Mouse (Mus musculus) lung, embryonic 14.5 days (tissue): ENCODE measurements around the gene Creld1. TPM values are rescaled to one million over a fixed set of nuclear protein-coding genes. Genes with fewer than 3 reads are reported as not detected.

Experiments used
- ATAC-seq: fragments of 200-750 bp; cut with Nextera tagmentation; 2 replicates; pipeline ENCODE4 v1.8.0; 2017; ENCODE audit warnings: mild to moderate bottlenecking, moderate TSS enrichment, moderate library complexity; ENCODE audit not compliant: insufficient read depth
- DNase-seq: peaks from one replicate; pipeline ENCODE4 v3.0.0-alpha.2; 2015
- H3K27ac ChIP-seq: fragments of 300-500 bp; sonication (generic); 2 replicates; pipeline ENCODE4 v1.5.1; 2014; ENCODE audit warnings: low read depth, mild to moderate bottlenecking, moderate library complexity
- H3K27me3 ChIP-seq: fragments of 300-500 bp; sonication (generic); 2 replicates; pipeline ENCODE4 v1.6.1; 2014; ENCODE audit warnings: low read length, control low read depth; ENCODE audit not compliant: insufficient read depth
- H3K36me3 ChIP-seq: fragments of 300-500 bp; sonication (generic); 2 replicates; pipeline ENCODE4 v1.6.1; 2014; ENCODE audit warnings: control low read depth; ENCODE audit not compliant: insufficient read depth
- H3K4me1 ChIP-seq: fragments of 300-500 bp; sonication (generic); 2 replicates; pipeline ENCODE4 v1.6.1; 2014; ENCODE audit warnings: antibody characterized with exemption, control low read depth; ENCODE audit not compliant: insufficient read depth
- H3K4me2 ChIP-seq: fragments of 300-500 bp; sonication (generic); 2 replicates; pipeline ENCODE4 v1.6.1; 2014; ENCODE audit warnings: mild to moderate bottlenecking
- H3K4me3 ChIP-seq: fragments of 300-500 bp; sonication (generic); 2 replicates; pipeline ENCODE4 v1.5.1; 2014; ENCODE audit warnings: low read depth, low read length
- H3K9ac ChIP-seq: fragments of 300-500 bp; sonication (generic); 2 replicates; pipeline ENCODE4 v1.6.1; 2014
- H3K9me3 ChIP-seq: fragments of 300-500 bp; sonication (generic); 2 replicates; pipeline ENCODE4 v1.6.1; 2016; ENCODE audit warnings: low read depth, low read length, control low read depth
- CTCF ChIP-seq: IDR thresholded peaks from 2 replicates; pipeline ENCODE4 v1.5.1; 2016; ENCODE audit warnings: antibody characterized with exemption, low read depth
- whole genome bisulfite sequencing: fragments of 180-500 bp; shearing (Covaris S2); extraction: QIAGEN DNeasy Blood & Tissue Kit; methylation state at CpG from one replicate; pipeline ENCODE4 v1.1.7; 2014; 5-methylcytosine and 5-hydroxymethylcytosine counted together
- polyA plus RNA-seq: library from polyadenylated mRNA; unstranded; fragments of >200 nt; fragmentation: Nextera tagmentation; extraction: Ambion mirVana; gene quantifications from 2 replicates; pipeline ENCODE4 v1.2.1, GENCODE M21; 2014

Creld1 gene
- polyA plus RNA-seq, 1 experiment from 2014 or later = 20.7 TPM

DNA sequence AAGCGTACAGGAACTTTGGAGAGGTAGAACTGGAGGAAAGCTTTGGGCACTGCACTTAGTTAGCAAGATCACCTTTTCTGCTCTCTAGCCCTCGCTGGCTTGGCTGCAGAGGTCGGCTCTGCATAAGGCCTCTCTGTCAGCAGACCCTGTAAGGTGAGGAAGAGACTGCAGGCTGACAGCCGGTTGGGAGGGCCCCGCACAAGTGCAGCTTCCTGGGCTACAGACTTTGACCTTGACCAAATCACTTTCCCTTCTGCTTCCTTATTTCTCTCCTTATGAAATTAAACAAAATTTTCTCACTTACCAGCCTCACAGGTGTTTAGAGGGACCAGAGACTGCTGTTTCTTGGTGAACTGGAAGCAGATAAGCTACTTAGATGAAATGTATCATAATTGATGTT, 28.1 kb upstream of the Creld1 start:
- no peak overlapping the region for H3K9ac ChIP-seq
- H3K27me3 ChIP-seq = no peaks in the 10 kb centered on the region
- H3K4me1 ChIP-seq = no peaks in the 10 kb centered on the region; the same call in 1 of the 2 replicates
- no peak for DNase-seq
- ATAC-seq = no peak
- no peaks in the 10 kb centered on the region for H3K9me3 ChIP-seq
- no peaks in the 10 kb centered on the region for H3K36me3 ChIP-seq
- H3K27ac ChIP-seq = no peak overlapping the region
- no peak overlapping the region for H3K4me2 ChIP-seq
- H3K4me3 ChIP-seq = no peak overlapping the region
- WGBS = 57% methylated on average over 5 of the region's 5 CpGs
- TF ChIP-seq CTCF = no peak

GRCm38 (mm10) chr6:113457952-113458534, 25.1 kb upstream of the Creld1 start, which contains the start of gene Il17re:
Gene Il17re (plus strand): TSS chr6:113458484.
- no peaks in the 10 kb centered on the region for H3K27me3 ChIP-seq
- H3K9ac ChIP-seq = peak within 1 kb of the TSS; percentile 42
- H3K4me1 ChIP-seq = no peaks in the 10 kb centered on the region
- WGBS = 47% methylated on average over 10 of the region's 10 CpGs
- ATAC-seq = no peak
- no peaks in the 10 kb centered on the region for H3K36me3 ChIP-seq
- no peaks in the 10 kb centered on the region for H3K9me3 ChIP-seq
- peak within 1 kb of the TSS; percentile 19 for H3K4me3 ChIP-seq
- no peak for DNase-seq
- TF ChIP-seq CTCF = no peak
- H3K27ac ChIP-seq = 0 out of 2 replicates have a peak within 1 kb of the TSS, but pooled peaks have one; percentile 42
- peak within 1 kb of the TSS; percentile 54 for H3K4me2 ChIP-seq

DNA sequence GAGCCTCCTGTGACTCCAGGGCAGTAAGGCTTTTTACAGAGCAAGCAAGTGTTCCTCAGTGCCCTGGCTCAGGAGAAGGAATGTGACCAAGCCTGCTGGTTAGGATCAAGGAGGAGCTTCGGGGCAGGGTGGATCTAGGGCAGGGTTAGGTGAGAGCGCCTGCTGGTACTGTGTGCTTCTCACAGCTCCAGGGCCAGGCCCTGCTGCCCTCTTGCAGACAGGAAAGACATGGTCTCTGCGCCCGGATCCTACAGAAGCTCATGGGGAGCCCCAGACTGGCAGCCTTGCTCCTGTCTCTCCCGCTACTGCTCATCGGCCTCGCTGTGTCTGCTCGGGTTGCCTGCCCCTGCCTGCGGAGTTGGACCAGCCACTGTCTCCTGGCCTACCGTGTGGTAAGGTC, 24.5 kb upstream of the Creld1 start:
- ATAC-seq = peak; percentile 94
- DNase-seq = peak; percentile 55
- peak overlapping the region; percentile 54 for H3K4me2 ChIP-seq
- H3K4me1 ChIP-seq = no peaks in the 10 kb centered on the region
- peak overlapping the region; percentile 19 for H3K4me3 ChIP-seq
- no peak for TF ChIP-seq CTCF
- no peaks in the 10 kb centered on the region for H3K9me3 ChIP-seq
- 40% methylated on average over 10 of the region's 10 CpGs for WGBS
- 0 out of 2 replicates have a peak overlapping the region, but pooled peaks have one; percentile 42 for H3K27ac ChIP-seq
- no peaks in the 10 kb centered on the region for H3K27me3 ChIP-seq
- peak overlapping the region; percentile 42 for H3K9ac ChIP-seq
- H3K36me3 ChIP-seq = no peaks in the 10 kb centered on the region

- no peak for TF ChIP-seq CTCF
- ATAC-seq (no peak), DNase-seq (no peak)
- Histone ChIP-seq H3K4me3 (no peak overlapping the region), H3K4me2 (no peak overlapping the region), H3K4me1 (no peaks in the 10 kb centered on the region), H3K9ac (no peak overlapping the region), H3K36me3 (no peaks in the 10 kb centered on the region), H3K9me3 (no peaks in the 10 kb centered on the region), H3K27ac (no peak overlapping the region), H3K27me3 (no peaks in the 10 kb centered on the region)
- WGBS = 60% methylated on average over 7 of the region's 7 CpGs
Observed at GRCm38 (mm10) chr6:113464040-113464439, 19.1 kb upstream of the Creld1 start.

DNA sequence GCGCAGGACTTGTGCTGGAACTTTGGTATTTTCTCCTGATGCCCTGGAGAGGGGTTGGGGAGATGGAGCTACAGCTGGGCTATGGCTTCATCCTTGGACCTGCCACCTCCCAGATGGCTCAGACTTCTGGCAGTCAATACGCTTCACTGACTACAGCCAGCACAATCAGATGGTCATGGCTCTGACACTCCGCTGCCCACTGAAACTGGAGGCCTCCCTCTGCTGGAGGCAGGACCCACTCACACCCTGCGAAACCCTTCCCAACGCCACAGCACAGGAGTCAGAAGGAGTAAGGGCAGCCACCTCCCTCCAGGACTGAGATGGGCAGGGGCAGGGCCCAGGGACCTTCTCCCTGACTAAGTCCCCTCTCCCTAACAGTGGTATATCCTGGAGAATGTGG, 17.5 kb upstream of the Creld1 start:
- no peak overlapping the region for H3K4me3 ChIP-seq
- peaks cover 11% of the 10 kb centered on the region; the same call in 1 of the 2 replicates for H3K27me3 ChIP-seq
- no peak overlapping the region for H3K27ac ChIP-seq
- no peak for ATAC-seq
- no peak overlapping the region for H3K4me2 ChIP-seq
- WGBS = 48% methylated on average over 5 of the region's 5 CpGs
- no peaks in the 10 kb centered on the region for H3K9me3 ChIP-seq
- peak; percentile 34 for DNase-seq
- no peaks in the 10 kb centered on the region for H3K4me1 ChIP-seq
- TF ChIP-seq CTCF = peak; percentile 49
- H3K9ac ChIP-seq = no peak overlapping the region
- no peaks in the 10 kb centered on the region for H3K36me3 ChIP-seq

DNA sequence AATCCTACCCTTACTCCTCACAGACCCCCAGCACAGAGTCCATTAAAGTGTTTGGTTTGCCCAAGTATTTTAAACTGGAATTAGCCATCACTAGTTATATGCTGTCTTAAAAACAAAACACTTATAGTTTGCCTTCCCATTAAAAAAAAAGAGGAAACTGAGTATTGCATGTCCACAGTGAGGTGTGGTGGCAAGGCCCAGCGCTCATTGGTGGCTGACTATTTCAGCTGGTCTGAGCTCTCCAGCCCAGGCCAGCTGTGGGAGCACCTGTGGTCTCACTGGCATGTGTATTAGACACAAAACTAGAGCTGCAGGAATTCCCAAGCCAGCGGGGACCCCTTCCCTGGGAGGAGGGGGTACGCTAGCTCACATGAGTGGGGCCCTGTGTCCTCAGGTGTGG, 14.6 kb upstream of the Creld1 start:
- H3K9ac ChIP-seq = no peak overlapping the region

GRCm38 (mm10) chr6:113469021-113469420, 14.1 kb upstream of the Creld1 start:
- Histone ChIP-seq H3K27me3 (peaks cover 12% of the 10 kb centered on the region; the same call in 1 of the 2 replicates), H3K4me1 (no peaks in the 10 kb centered on the region), H3K4me2 (peak overlapping the region; percentile 72), H3K4me3 (peak overlapping the region; percentile 36), H3K36me3 (no peaks in the 10 kb centered on the region), H3K9ac (peak overlapping the region; percentile 43; the same call in 1 of the 2 replicates), H3K9me3 (no peaks in the 10 kb centered on the region), H3K27ac (no peak overlapping the region)
- TF ChIP-seq CTCF = peak; percentile 86
- DNase-seq = peak; percentile 87
- WGBS = 7% methylated on average over 9 of the region's 9 CpGs
- peak; percentile 64 for ATAC-seq

More for the DNA sequence above, 14.6 kb upstream of the Creld1 start:
- DNase-seq (no peak), ATAC-seq (no peak)
- Histone ChIP-seq H3K4me2 (peak overlapping the region; percentile 72; the same call in 1 of the 2 replicates), H3K36me3 (no peaks in the 10 kb centered on the region), H3K4me1 (no peaks in the 10 kb centered on the region), H3K27me3 (peaks cover 12% of the 10 kb centered on the region; the same call in 1 of the 2 replicates), H3K9me3 (no peaks in the 10 kb centered on the region), H3K4me3 (no peak overlapping the region), H3K27ac (no peak overlapping the region)
- WGBS = 65% methylated on average over 3 of the region's 3 CpGs
- no peak for TF ChIP-seq CTCF
